Mouse (Mus musculus): Measurements from ENCODE around the gene Obsl1.

- TF ChIP-seq CTCF (IDR thresholded peaks at IDR 0.05) (no peak), POLR2A (IDR thresholded peaks at IDR 0.05; ENCODE audit: insufficient read depth, low read depth, low read length) (no peak)
Observed at GRCm38 (mm10) chr1:75492579-75493170, 13.6 kb downstream of the Obsl1 start.

All from heart, adult 2 months (tissue).